Mouse (Mus musculus) limb, embryonic 14.5 days (tissue): ENCODE data around the gene Prkn. TPM values are rescaled to one million over a fixed set of nuclear protein-coding genes. Genes with fewer than 3 reads are reported as not detected.

Source experiments
- ATAC-seq: fragments of 200-750 bp; cut with Nextera tagmentation; 2 replicates; pipeline ENCODE4 v1.8.0; 2017; ENCODE audit warnings: low read depth, moderate number of reproducible peaks, moderate TSS enrichment; ENCODE audit not compliant: low FRiP score
- DNase-seq: peaks from one replicate; pipeline ENCODE4 v3.0.0-alpha.2; 2015; ENCODE audit warnings: low spot score
- H3K27ac ChIP-seq: fragments of 300-500 bp; sonication (generic); replicated peaks from 2 replicates; pipeline ENCODE4 v1.5.1; 2014; ENCODE audit warnings: low read depth, mild to moderate bottlenecking, low read length, moderate library complexity, mixed read lengths
- H3K27me3 ChIP-seq: fragments of 300-500 bp; sonication (generic); 2 replicates; pipeline ENCODE4 v1.6.1; 2014; ENCODE audit warnings: low read length, mixed read lengths; ENCODE audit not compliant: control insufficient read depth, insufficient read depth
- H3K36me3 ChIP-seq: fragments of 300-500 bp; sonication (generic); 2 replicates; pipeline ENCODE4 v1.6.1; 2014; ENCODE audit warnings: mild to moderate bottlenecking, low read length, moderate library complexity, mixed read lengths; ENCODE audit not compliant: control insufficient read depth, insufficient read depth
- H3K4me1 ChIP-seq: fragments of 300-500 bp; sonication (generic); 2 replicates; pipeline ENCODE4 v1.6.1; 2014; ENCODE audit warnings: antibody characterized with exemption, low read length, mixed read lengths; ENCODE audit not compliant: control insufficient read depth, insufficient read depth
- H3K4me2 ChIP-seq: fragments of 300-500 bp; sonication (generic); replicated peaks from 2 replicates; pipeline ENCODE4 v1.6.1; 2014; ENCODE audit warnings: low read depth, mild to moderate bottlenecking, low read length, moderate library complexity; ENCODE audit not compliant: severe bottlenecking
- H3K4me3 ChIP-seq: fragments of 300-500 bp; sonication (generic); replicated peaks from 2 replicates; pipeline ENCODE4 v1.5.1; 2014; ENCODE audit warnings: low read length
- H3K9ac ChIP-seq: fragments of 300-500 bp; sonication (generic); 2 replicates; pipeline ENCODE4 v1.6.1; 2014; ENCODE audit warnings: mild to moderate bottlenecking, low read depth, low read length, moderate library complexity; ENCODE audit not compliant: severe bottlenecking
- H3K9me3 ChIP-seq: fragments of 300-500 bp; sonication (generic); 2 replicates; pipeline ENCODE4 v1.6.1; 2016; ENCODE audit warnings: low read length; ENCODE audit not compliant: control insufficient read depth
- POLR2A ChIP-seq: fragments of 200-500 bp; IDR thresholded peaks from 2 replicates; pipeline ENCODE4 v1.8.0; 2012; ENCODE audit warnings: inconsistent platforms, mild to moderate bottlenecking, moderate library complexity, borderline replicate concordance; ENCODE audit not compliant: insufficient read depth, insufficient read length; ENCODE audit errors: extremely low read depth
- WGBS: fragments of 180-500 bp; shearing (Covaris S2); extraction: QIAGEN DNeasy Blood & Tissue Kit; methylation state at CpG from one replicate; pipeline ENCODE4 v1.1.7; 2014; 5-methylcytosine and 5-hydroxymethylcytosine counted together
- polyA plus RNA-seq, 2 experiments: library from polyadenylated mRNA; depleted of rRNA in 1 of 2; stranded (reverse) in 1 of 2; unstranded in 1 of 2; fragments of >200 nt; fragmentation: Nextera tagmentation in 1 of 2; extraction: Ambion mirVana in 1 of 2; gene quantifications; 2 replicates each; pipeline versions ENCODE4 v1.2.1 to v1.2.3; 2012 to 2014

Prkn gene
- polyA plus RNA-seq, 2 experiments = 2.3 to 2.7 TPM

DNA sequence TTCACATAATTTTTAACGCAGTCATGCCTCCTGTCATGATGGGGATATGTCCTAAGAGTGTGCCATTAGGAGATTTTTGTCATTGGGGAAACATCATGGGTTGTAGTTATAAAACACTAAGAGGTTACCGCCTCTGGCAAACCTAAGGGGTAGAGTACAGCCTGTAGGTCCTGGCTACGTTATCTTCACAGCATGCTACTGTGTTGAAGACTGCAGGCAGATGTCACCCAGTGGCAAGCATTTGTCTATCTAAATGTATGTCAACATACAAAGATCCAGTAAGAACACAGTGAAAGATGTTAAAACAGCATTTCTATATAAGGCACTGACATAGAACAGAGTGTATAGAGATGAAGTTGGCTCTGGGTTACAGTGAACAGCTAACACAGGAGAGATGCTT, 1155.3 kb downstream of the Prkn start:
- Histone ChIP-seq H3K9ac (no peak overlapping the region), H3K9me3 (no peaks in the 10 kb centered on the region), H3K4me3 (no peak overlapping the region), H3K27ac (no peak overlapping the region), H3K4me1 (peaks cover 17% of the 10 kb centered on the region), H3K27me3 (no peaks in the 10 kb centered on the region), H3K36me3 (no peaks in the 10 kb centered on the region), H3K4me2 (no peak overlapping the region)
- WGBS = 82% methylated on average over 3 of the region's 3 CpGs
- DNase-seq = no peak
- no peak for TF ChIP-seq POLR2A
- ATAC-seq = no peak

DNA sequence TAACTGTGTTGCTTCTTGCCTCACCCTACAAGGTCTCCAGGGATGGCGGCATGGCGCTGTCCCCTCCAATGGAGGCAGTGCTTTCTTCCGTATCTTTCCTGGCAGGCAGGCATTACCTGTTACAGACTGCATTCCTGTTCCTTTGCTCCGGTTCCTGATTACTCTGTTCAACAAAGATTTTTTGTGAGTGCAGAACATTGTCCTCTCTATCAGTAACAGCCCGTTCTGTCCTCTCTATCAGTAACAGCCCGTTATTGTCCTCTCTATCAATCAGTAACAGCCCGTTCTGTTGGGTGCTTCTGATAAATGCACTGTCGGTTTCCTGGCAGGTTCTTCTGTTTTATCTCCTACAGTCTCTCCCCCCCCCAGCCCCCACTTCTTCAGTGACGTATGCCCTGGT, 1156.1 kb downstream of the Prkn start:
- Histone ChIP-seq H3K4me3 (no peak overlapping the region), H3K4me1 (peaks cover 10% of the 10 kb centered on the region), H3K36me3 (no peaks in the 10 kb centered on the region), H3K9me3 (no peaks in the 10 kb centered on the region), H3K4me2 (no peak overlapping the region), H3K27me3 (no peaks in the 10 kb centered on the region), H3K9ac (no peak overlapping the region), H3K27ac (no peak overlapping the region)
- ATAC-seq = no peak
- TF ChIP-seq POLR2A = no peak
- no peak for DNase-seq
- WGBS = 59% methylated on average over 9 of the region's 9 CpGs

DNA sequence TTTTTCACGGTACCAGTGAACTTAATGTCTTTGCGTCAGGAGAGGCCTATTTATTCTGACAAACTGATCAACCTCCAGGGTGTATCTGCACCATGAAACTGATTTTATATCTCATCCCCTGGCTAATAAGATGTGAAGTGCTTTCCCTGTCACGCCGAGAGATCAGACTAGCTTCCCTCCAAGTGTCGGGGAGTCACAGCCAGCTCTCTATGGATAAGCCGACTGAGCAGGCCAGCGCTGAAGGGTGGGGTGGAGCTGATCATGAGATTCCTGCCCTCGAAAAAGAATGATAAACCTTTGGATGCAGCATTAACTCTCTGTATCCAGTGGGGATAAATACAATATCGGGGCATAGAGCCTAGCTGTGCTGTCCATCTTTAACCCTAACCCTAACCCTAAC, 1160.1 kb downstream of the Prkn start:
- H3K4me3 ChIP-seq = no peak overlapping the region
- no peak overlapping the region for H3K4me2 ChIP-seq
- no peak overlapping the region for H3K9ac ChIP-seq
- H3K27ac ChIP-seq = no peak overlapping the region
- 80% methylated on average over 9 of the region's 9 CpGs for WGBS
- DNase-seq (no peak), ATAC-seq (no peak)
- H3K4me1 ChIP-seq = no peaks in the 10 kb centered on the region
- TF ChIP-seq POLR2A = no peak
- H3K27me3 ChIP-seq = no peaks in the 10 kb centered on the region
- no peaks in the 10 kb centered on the region for H3K36me3 ChIP-seq
- H3K9me3 ChIP-seq = no peaks in the 10 kb centered on the region

DNA sequence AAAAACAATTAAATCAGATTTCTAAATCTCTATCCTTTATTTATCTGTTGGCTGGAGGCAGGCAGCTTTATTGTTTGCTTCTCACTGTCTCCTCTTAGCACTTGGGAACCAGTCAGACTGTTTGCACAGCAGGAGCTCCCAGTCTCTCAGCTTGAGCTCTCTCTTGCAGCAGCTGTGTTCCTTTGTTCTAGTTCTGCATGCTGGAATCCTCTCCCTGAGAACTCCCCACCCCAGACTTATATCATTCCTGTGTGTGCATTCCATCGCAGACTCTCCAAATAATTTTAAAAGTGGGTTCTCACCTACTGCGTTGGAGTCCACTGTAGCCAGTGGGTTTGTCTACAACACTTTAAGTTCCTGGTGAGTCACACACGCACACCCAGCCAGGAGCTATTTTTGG, 1181.1 kb downstream of the Prkn start:
- Histone ChIP-seq H3K27me3 (no peaks in the 10 kb centered on the region), H3K4me2 (no peak overlapping the region), H3K27ac (no peak overlapping the region), H3K4me3 (no peak overlapping the region), H3K9me3 (peaks cover 5% of the 10 kb centered on the region; the same call in 1 of the 2 replicates), H3K36me3 (no peaks in the 10 kb centered on the region), H3K4me1 (no peaks in the 10 kb centered on the region), H3K9ac (no peak overlapping the region)
- no peak for TF ChIP-seq POLR2A
- no peak for DNase-seq
- no peak for ATAC-seq
- 57% methylated on average over 3 of the region's 3 CpGs for WGBS

DNA sequence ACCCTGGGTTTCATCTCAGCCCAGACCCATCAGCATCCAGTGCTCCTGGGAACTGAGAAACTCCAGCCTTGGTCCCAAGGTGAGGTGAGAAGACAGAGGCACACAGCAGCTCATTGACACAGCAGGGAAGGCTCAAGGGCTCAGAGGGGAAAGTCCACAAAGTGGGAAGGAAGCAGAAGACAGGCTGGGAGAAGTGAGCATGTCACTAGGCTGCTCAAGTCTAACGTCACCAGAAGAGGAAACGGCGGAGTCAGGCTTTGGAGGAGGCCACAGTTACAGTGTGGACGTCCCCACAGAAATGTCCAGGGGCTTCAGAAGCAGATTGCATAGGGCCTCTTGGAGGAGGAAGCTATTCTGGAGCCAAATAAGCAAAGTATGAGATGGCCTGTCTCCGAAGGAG, 1189.2 kb downstream of the Prkn start:
- Histone ChIP-seq H3K4me2 (no peak overlapping the region), H3K27me3 (no peaks in the 10 kb centered on the region), H3K9me3 (no peaks in the 10 kb centered on the region), H3K4me3 (no peak overlapping the region), H3K9ac (no peak overlapping the region), H3K27ac (no peak overlapping the region), H3K36me3 (no peaks in the 10 kb centered on the region), H3K4me1 (peaks cover 13% of the 10 kb centered on the region)
- no peak for TF ChIP-seq POLR2A
- DNase-seq (no peak), ATAC-seq (no peak)
- WGBS = 64% methylated on average over 5 of the region's 5 CpGs

DNA sequence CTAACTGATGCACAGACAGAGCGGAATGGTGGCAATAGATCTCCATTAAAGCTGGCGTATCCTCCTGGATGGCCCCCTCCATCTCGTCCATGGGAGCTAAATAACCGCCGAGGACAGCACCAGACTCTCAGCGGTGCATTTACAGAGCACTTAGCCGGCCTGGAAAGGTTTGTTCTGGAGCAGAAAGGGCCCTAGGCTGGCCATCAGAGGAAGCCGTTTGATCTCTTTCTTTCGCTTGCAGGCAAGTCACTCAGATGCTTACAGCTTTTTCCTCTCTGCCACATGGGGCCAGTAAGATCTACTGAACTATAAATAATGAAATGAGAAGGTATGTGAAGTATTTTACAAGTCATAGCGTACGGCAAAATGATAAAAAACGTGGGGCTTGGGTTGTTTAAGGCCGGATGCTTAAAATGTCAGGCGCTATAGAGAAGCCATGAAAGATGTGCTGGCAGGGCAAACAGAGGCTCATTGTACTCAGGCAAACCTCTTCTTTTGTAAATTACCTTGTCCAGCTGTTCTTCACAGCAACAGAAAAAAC, 1189.8 kb downstream of the Prkn start:
- Histone ChIP-seq H3K9ac (no peak overlapping the region), H3K4me3 (peak overlapping the region; percentile 4; the same call in 1 of the 2 replicates), H3K9me3 (no peaks in the 10 kb centered on the region), H3K36me3 (no peaks in the 10 kb centered on the region), H3K4me1 (peaks cover 13% of the 10 kb centered on the region), H3K27ac (no peak overlapping the region), H3K4me2 (peak overlapping the region; percentile 24; the same call in 1 of the 2 replicates), H3K27me3 (no peaks in the 10 kb centered on the region)
- ATAC-seq (peak; percentile 53), DNase-seq (peak; percentile 14)
- 5% methylated on average over 14 of the region's 14 CpGs for WGBS
- TF ChIP-seq POLR2A = no peak
